ENCODE assay signal across 22 mouse cellular contexts in the genomic region with DNA sequence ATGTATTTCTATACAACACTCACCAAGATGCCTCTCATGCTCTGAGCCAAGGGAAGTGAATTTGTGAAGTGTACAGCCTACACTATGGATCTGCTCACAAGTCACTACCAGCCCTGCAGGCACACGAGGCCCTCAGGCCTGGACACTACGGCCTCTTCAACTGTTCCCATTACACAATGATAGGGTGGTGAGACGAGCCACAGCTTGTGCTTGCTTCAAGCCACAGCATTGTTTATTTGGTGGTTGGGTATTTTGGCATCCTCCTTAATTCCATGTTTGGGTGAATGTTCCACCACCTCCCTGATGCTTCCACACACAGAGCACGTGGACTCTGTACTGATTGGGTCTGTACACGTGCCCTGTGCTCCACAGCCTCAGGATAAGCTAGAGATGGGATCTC.
"Had no signal": no experiment of that assay in that cellular context is flagged by ENCODE, and none has a peak within 500 bp of the region (broad histone marks: within the 10 kb centered on the region; RNA-seq: fewer than 3 reads in every experiment).

No protein-coding gene starts in this region.

- H3K4me2 ChIP-seq: intestine, embryonic 15.5 days; limb, embryonic 13.5 days; liver, embryonic 12.5 days; liver, embryonic 15.5 days; lung, embryonic 14.5 days; midbrain, embryonic 13.5 days; neural tube, embryonic 13.5 days; stomach, embryonic 15.5 days had no signal

- H3K9ac ChIP-seq: intestine, embryonic 15.5 days; limb, embryonic 13.5 days; liver, embryonic 12.5 days; liver, embryonic 15.5 days; lung, embryonic 14.5 days; midbrain, embryonic 13.5 days; neural tube, embryonic 13.5 days; stomach, embryonic 15.5 days had no signal

- H3K4me3 ChIP-seq: intestine, embryonic 15.5 days; layer of hippocampus, adult 2 months; limb, embryonic 10.5 days; limb, embryonic 13.5 days; liver, embryonic 12.5 days; liver, embryonic 15.5 days; megakaryocyte, embryonic 14.5 days; midbrain, embryonic 10.5 days; midbrain, embryonic 13.5 days; myocyte; neural tube, embryonic 13.5 days; stomach, embryonic 15.5 days had no signal

- H3K36me3 ChIP-seq: intestine, embryonic 15.5 days; limb, embryonic 10.5 days; limb, embryonic 13.5 days; liver, embryonic 12.5 days; liver, embryonic 15.5 days; stomach, embryonic 15.5 days had no signal

- H3K9me3 ChIP-seq: intestine, embryonic 15.5 days; limb, embryonic 10.5 days; limb, embryonic 13.5 days; liver, embryonic 12.5 days; liver, embryonic 15.5 days; midbrain, embryonic 10.5 days; midbrain, embryonic 13.5 days; neural tube, embryonic 13.5 days; stomach, embryonic 15.5 days had no signal

- H3K4me1 ChIP-seq: intestine, embryonic 15.5 days; limb, embryonic 13.5 days; liver, embryonic 12.5 days; liver, embryonic 15.5 days; midbrain, embryonic 10.5 days; stomach, embryonic 15.5 days had no signal

- ATAC-seq: intestine, embryonic 15.5 days; liver, embryonic 12.5 days; midbrain, embryonic 13.5 days; midbrain, embryonic 16.5 days had no signal

- H3K27me3 ChIP-seq: intestine, embryonic 15.5 days; limb, embryonic 13.5 days; liver, embryonic 15.5 days; midbrain, embryonic 13.5 days; neural tube, embryonic 13.5 days; stomach, embryonic 15.5 days had no signal

- H3K27ac ChIP-seq: intestine, embryonic 15.5 days; layer of hippocampus, adult 2 months; limb, embryonic 10.5 days; limb, embryonic 13.5 days; liver, embryonic 12.5 days; liver, embryonic 15.5 days; midbrain, embryonic 10.5 days; midbrain, embryonic 13.5 days; neural tube, embryonic 13.5 days; stomach, embryonic 15.5 days had no signal

- DNase-seq: kidney, adult 18-20 months; kidney, postnatal 25 days; layer of hippocampus, adult 9-11 months; lung, embryonic 14.5 days; retina, postnatal 1 day; right cerebral cortex, postnatal 25 days; spleen, adult 18-20 months; thymus, adult 18-20 months; thymus, postnatal 36 days had no signal
